Mouse (Mus musculus) thymus, adult 2 months (tissue): Measurements from ENCODE around the gene Ephb2.

Source experiments
- CTCF ChIP-seq: fragments of 200-500 bp; IDR thresholded peaks from 2 replicates; pipeline ENCODE4 v1.5.1; 2012; ENCODE audit warnings: mild to moderate bottlenecking, control low read depth, low read length, moderate library complexity, borderline replicate concordance; ENCODE audit not compliant: control insufficient read depth, poor library complexity, insufficient read depth; ENCODE audit errors: extremely low read depth
- POLR2A ChIP-seq: fragments of 200-500 bp; IDR thresholded peaks from 2 replicates; pipeline ENCODE4 v1.6.1; 2012; ENCODE audit warnings: mild to moderate bottlenecking, low read length, control low read depth, moderate library complexity; ENCODE audit not compliant: control insufficient read depth, poor library complexity, insufficient read depth; ENCODE audit errors: extremely low read depth

- TF ChIP-seq CTCF (no peak), POLR2A (no peak)
Observed at GRCm38 (mm10) chr4:136706696-136707095, 129.1 kb downstream of the Ephb2 start.
